Mouse (Mus musculus) erythroblast, adult 5-6 weeks (primary cell): ENCODE data around the gene Srp9. TPM values are rescaled to one million over a fixed set of nuclear protein-coding genes. Genes with fewer than 3 reads are reported as not detected.

Experiments
- ATAC-seq: replicated peaks from 2 replicates; pipeline ENCODE4 v1.8.0; 2016; ENCODE audit warnings: moderate number of reproducible peaks, mild to moderate bottlenecking, moderate TSS enrichment, inconsistent platforms; ENCODE audit not compliant: poor library complexity, low FRiP score, severe bottlenecking
- total RNA-seq, 2 experiments: library from RNA; stranded (forward) in 1 of 2; stranded (reverse) in 1 of 2; fragments of 150-400 nt in 1 of 2; fragments of 200-764, 138-1000 nt in 1 of 2; gene quantifications; 2 replicates each; pipeline versions ENCODE4 v1.2.3 to v1.2.4; 2015 to 2017; ENCODE audit warnings: low replicate concordance in 2 of 2

Gene Srp9
- total RNA-seq (2015; ENCODE audit: low replicate concordance) (33.4 and 50.4 TPM in 2 replicates), total RNA-seq (2017; ENCODE audit: low replicate concordance) (21.3 and 21.4 TPM in 2 replicates)

DNA sequence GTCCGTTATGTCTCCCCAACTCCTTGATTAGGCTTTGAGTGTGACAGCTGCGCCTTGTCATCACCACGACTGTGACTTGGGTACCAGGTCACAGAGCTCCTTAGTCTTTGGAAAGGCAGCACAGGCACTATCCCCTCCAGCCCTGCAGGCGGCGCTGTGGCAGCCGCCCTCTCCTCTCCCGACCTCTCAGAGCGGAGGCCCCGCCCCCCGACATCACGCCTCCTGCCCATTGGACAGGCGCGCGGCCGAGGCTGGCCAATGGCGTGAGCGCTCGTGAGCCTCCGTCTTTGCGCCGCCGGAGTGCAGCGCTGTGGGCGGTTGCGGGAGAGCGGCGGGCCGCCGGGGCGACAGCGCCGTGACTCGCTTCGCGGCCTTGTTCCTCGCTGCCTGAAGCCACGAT, at the start of gene Srp9:
Gene Srp9 (plus strand): TSS at position 232 of the 400 bp plus-strand sequence.
- ATAC-seq, result peak; percentile 98

DNA sequence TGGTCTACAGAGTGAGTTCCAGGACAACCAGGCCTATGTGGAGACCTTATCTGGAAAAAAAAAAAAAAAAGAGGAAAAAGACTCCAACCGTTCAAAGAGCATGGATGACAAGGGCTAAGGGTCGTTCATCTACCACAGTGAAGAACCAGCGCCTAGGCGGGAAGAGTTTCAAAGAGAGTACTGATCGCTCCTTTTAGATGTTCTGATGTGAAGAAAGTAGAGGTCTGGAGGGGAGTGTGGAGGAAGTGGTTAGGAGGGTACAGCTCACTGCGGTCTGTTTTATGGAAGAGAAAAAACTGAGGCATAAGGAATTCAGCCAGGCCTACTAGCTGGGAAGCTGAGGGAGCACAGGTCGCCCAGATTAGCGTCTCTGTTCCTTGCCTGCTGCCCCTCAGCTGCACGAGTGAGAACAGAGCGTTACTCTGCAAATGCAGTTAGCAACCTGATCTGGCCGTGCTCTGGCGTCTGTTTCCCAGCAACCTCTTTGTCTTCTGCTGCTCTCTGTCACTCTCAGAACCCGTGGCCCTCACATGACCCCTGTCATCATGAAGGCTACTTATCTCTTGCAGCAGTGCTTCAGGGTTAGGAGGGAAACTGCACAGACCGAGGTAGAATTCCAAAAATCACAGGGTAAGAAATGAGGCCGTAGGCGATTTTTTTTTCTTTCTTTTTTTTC, 42.7 kb upstream of the Srp9 start:
- ATAC-seq, result no peak

DNA sequence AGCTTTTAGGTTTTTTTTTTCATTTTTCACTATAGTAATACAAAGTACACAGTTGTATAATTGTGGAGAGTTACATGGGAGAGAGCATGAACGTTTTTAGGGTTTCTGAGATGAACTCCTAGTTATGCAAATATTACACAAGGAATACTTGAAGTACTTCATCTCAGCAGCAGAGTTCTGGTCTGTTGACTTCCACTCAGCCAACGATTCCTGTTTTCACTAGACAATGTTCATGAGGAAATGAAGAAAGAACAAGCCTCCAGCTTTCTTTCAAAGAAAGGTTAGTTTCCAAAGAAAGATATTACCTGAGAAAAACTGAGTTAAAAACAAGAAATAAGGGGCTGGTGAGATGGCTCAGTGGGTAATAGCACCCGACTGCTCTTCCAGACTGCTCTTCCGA, 41.1 kb upstream of the Srp9 start:
- ATAC-seq, result no peak

DNA sequence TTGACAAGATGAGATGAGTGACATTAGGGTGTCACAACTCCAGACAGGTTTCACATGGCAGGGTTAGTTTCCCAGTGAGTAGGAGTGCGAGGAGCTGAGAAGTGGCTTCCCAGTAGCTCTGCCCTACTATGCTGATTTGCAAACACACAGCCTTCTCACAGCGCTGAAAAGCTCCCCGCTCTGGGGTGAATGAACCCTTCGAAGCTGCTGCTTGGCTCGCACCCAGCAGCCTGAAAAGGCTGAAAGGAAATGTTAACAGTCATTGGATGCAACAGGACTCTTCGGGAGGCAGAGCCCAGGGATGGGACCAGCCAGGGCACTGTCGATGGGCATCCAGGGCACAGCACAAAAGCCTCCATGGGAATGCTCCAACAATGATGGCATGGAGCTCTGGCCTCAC, 37.8 kb upstream of the Srp9 start:
- ATAC-seq, result no peak

DNA sequence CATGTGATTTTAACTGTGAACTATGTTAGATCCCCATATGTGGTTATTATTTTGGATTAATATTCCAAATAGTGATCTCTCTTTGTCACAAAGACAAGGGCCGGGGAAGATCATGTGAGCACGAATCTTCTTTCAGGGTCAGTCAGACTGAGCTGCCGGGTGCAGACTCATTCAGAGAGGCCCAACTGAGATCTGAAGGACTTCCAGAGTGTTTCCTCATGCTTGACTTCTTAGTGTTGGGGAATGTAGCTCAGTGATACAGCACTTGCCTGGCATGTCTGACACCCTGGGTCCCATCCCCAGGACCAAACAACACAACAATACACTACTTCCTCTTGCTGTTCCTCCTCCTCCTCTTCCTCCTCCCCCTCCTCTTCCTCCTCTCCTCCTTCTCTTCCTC, 37.2 kb upstream of the Srp9 start:
- ATAC-seq, result no peak

DNA sequence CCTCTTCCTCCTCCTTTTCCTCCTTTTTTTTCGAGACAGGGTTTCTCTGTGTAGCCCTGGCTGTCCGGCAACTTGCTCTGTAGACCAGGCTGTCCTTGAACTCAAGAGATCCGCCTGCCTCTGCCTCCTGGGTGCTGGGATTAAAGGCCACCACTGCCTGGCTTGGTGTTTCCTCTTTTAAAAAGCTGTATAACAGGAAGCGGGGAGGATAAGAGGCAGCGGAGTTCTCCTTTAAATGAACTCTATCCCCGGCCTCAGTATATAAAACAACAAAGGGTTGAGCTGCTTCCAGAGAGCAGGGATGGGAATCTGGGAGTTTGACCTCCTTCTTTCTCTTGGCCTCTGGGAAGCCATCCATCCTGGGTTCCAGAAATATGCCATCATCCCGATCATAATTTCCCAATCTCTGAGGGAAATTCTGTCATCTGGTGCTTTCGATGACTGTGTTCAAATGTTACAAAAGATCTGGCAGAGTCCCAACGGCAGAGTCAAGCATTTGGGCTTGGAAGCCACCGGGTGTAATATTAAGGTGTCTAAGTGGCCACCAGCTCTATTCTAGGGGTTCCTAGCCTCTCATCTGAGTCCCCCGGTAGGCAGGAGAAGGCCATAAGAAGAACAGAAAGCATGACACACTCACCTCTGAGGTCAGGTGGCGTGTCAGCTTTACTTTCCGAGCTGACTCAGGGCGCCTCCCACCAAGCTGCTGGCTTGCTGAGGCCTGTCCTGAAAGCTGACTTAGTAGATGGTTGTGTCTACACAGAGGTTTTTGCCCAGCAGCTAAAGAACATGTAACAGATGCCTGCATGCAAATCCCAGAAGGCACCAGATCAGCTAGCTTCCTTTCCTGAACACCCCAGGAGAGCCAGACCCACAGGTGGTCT, 36.5 kb upstream of the Srp9 start:
- ATAC-seq, result no peak

DNA sequence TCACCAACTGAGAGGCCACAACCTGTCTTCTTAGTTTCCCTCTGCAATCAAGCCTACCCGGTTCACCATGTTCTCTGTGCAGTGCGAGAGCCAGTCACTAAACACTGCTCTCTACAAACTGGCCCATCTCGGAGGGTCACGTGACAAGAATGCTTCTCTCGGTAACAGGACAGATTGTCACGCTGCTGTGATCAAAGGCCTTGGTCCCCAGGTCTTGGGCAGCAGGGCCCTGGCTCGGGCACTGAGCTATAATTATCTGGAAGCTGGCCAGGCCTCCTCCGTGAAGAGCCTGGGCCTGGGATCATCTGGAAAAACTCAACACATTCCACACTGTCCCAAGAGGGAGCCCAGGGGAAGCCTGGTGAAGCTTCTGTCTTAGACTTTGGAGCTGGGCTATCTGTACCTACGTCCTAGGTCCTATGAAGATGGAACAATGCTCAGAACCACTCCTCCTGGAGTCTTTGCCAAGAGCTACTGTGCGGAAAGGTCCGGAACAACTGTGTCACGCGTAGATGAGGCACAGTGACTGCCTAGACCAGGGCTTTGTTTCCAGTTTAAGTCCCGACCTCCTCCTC, 35.6 kb upstream of the Srp9 start:
- ATAC-seq, result no peak

DNA sequence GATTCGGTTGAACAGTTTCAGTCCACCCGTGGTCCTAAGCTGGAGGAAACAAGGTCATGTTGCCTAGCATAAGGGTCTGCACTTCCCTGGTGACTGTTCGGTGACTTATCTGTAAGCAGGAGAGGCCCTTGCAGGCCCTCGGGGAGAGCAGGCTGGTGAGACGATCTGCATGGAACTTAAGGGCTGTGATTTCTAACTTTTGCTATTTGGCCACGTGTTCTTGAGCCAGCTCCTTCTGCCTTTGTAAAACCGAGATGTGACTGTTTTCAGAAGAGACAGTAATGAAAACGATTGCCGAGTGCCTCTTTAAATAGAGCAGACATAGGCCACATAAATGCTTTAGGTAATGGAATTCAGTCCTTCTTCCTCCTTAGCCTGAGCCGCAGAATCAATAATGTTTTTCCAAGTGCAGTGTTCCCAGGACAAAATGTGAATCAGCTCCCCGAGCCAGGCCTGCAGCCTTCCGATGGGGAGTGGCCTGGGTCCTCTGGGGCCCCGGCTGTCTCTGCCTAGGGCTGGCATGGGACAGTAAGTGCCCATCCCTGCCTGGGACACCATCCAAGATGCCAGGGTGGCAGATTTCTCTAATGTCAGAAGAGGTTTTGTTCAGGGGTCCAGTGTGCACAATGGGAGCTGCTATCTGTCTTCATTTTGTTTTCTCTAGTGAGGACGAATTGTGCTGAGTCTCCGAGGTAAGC, 34.8 kb upstream of the Srp9 start:
- no peak for ATAC-seq

DNA sequence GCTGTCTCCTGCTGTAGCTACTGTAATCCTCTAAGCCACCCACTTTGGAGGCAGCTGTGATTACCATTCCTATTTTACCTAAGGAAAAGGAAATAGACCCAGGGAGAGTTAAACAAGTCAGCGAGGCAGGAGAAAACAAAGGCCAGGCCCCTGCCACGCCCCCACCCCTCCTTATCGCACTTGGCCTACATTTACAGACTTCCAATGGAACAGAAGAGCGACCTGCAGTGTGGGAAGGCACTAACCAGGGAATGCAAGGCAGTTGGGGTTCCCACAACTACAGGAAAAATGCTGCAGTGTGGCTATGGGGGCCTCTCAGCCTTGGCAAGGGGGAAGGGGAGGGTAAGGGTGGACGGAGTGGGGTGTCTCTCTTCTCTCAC, 34.2 kb upstream of the Srp9 start:
- ATAC-seq, result no peak

DNA sequence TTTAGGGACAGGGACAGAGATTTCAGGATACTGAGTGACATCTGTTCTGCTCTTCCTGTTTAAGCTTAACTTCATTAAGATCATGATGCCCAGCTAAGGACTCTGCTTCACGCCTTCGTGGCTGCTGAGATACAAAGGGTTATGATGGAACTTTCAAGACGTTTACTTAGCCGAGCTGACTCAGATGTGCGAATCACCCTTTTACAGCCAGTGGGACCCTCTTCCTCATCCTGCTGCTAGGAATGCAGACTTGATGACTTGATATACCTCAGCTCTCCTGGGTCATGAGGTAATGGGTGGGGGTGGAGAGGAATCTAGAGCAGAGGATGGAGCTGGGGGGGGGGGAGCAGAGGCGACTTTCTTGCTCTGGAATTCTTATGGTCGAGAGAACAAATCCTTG, 33.3 kb upstream of the Srp9 start:
- no peak for ATAC-seq

DNA sequence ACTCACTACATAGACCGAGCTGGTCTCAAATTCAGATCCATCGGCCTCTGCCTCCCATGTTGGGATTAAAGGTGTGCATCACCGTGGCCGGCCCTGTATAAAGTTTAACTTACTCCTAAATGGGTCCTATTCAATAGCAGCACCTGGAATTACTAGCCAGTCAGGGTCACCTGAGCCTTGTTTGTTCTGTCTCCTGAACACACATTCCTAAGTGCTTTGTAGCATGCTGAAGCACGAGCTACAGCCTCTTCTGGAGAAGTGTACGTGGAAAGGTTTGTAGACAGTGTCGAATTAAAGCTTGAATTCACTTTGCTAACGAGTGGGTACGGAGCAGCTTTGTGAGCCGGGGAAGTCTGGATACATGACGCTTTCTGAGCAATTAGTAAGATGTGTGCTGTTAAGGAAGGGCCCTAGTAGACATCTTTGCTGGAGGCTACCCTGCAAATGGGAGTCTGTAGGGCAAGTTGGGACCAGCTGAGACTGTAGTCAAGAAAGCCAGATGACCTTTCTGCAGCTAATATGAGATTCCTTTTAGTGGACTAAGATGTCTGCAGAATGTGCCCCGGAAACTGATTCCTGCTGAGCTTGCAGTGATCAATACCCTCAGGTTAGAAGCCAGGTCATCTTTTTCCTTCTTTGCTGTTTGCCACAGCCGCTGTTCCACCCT, 32.7 kb upstream of the Srp9 start:
- no peak for ATAC-seq

DNA sequence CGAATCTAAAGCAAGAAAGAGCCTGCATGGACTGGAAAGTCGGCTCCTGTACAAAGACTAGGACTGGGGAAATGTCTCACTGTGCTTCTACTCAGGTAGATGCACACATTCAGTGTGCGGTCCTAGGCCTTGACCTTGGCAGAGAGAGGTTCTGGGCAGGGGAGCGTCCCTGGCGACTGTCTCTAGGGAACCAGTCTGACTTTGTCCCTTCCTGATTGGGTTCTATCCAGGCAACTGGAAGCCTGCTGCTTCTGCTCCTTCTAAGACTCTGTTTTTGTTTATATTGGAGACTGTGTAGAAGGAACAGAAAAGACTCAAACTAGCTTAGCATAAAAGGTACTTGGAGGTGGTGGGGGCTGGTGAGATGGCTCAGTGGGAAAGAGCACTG, 32.1 kb upstream of the Srp9 start:
- ATAC-seq, result no peak

DNA sequence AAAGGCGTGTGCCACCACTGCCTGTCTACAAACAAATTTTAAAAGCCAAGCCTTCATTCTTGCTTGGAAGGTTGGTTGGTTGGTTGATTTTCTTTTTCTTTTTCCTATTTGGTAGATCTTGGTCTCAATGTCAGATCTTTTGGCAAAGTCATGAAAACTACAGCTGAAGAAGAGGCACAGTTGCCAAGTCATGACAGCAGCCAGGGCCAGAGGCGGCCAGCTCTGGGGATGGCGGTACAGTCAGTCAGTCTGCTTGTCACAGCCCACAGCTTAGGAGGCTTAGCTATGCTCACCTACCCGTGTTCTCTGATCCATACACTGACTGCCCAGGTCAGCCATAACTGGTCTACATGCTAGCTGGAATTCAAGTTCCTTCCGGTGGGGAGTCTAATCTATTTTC, 31.1 kb upstream of the Srp9 start:
- no peak for ATAC-seq

DNA sequence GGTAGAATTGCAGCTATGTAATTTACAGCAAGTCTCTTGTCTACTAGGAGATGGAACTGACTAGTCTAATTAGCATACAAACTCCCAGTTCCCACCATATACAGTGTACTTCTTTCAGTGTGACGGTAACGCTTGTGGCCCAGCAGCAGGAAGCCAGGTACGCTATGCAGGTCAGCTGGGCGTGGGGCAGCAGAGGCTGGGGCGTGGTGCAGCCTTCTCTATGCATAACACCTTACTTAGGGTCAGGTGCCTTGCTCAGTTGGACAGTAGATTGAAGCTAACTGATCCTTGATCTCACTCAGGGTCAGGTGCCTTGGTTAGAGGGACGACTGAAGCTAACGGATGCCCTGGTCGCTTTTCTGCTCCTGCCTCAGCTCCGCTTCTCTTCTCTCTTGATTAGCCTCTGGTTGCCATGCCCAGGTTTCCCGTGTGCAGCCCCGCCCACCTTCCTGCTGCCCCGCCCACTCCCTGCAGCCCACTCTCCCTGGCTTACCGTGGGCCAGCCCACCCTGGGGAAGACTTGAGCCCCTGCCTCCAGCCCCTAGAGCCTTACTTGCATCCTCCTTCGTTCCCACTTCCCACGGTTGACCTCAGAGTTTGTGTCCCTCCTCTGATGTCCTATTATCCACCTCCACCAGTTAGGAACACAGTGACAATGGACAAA, 29.9 kb upstream of the Srp9 start:
- no peak for ATAC-seq

DNA sequence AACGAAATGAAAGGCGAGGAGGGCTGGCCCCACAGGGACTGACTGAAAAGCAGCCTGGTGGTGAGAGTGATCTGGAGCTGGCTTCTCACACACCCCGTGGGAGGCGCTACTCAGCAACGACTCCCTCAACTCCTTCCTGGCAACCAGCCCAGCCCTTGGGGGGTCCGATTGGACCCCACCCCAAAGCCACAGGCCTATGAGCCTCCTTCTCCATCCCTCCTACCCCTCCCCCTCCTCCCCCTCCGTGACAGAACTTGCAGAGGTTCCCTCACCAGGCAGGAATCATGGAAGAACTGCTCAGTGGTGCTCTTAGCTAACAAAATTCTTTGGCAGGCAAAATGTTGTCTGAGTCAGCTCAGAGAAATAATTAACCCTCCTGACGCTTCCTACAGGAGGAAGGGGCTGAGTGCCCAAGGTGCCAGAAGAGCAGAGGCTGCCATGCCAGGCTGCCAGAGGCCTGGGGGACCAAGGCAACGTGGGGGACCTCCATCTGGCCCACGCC, 29.2 kb upstream of the Srp9 start:
- no peak for ATAC-seq

DNA sequence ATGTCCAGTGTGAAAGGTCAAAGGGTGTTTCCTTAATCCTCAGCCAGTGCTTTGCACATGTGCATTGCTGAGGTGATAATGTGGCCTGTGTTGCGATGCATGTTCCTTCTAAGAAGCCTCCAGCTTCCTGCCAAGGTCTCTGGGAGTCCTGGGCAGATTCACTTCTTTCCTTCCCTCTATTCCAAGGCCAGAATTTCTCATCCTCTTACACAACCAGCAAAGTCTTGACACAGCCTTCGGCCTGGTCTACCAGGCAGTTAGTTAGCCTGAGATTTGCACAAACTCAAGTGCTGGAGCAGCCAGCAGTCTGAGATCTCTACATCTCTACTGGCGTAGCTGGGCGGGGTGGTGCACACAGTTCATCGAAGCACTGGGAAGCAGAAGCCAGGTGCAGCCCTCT, 27.8 kb upstream of the Srp9 start:
- no peak for ATAC-seq

DNA sequence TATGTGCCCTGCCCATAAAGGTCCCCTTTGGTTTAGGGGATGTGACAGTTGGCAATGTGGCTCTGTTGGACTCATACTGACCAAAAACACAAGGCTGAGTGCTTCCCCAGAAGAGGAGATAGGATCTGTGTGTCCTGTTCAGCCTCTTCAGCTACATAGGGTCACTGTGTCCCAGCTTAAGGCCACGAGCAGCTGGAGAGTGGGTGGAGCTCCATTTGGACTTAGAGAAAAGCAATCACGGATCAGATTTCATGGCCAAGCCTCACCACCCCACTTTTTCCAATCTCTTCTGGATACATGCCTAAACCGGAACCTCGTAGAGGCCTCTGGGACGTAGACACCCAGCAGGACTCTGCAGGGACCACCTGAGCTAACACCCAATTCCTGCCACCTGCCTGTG, 25.5 kb upstream of the Srp9 start:
- ATAC-seq, result no peak

DNA sequence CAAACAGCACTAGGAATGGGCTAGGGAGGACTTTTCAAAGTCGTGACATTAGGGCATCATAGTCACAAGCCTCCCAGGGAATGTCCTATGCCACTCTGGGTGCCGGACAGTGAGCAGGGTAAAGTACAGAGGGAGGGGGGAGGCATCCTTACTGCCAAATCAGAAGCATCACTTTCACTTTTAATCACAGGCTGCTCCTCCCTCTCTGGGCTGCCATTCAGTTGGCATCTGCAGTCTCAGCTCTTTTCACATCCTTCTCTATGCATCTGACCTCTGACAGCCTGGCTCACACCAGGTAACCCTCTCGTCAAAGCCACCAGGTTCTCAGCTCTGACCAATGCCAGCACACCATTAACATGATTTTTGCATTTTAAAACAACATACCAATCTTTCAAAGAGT, 24.1 kb upstream of the Srp9 start:
- ATAC-seq, result no peak

DNA sequence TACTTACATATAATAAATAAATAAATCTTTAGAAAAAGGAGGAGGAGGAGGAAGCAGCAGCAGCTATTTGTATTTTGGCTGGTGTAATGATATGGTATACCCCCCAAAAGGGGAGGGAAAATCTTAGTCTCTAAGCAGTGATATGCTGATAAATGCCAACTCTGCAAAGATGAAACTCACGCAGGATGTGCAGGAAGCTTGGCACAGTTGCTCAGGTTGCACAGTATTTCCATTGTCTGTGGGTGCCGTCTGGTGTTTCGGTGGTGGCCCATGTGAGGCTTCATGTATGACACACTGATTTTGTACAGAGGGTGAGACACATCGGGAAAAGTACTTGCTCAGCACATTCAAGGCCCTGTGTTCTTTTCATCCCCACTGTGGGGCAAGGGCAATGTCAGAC, 23.1 kb upstream of the Srp9 start:
- no peak for ATAC-seq
